In genomic region chr15:4100341-4100921, GRCm38 (mm10) we compare ENCODE assay signal across 25 mouse cellular contexts.
A peak's percentile ranks its signal among the peaks of the same experiment; 100 is the strongest.
DNase-seq lines count a peak whose midpoint lies in the region; ATAC-seq and TF ChIP-seq lines count a peak whose summit lies in the region.
"Had no signal": no experiment of that assay in that cellular context is flagged by ENCODE, and none has a peak within 500 bp of the region (broad histone marks: within the 10 kb centered on the region; RNA-seq: fewer than 3 reads in every experiment).

No protein-coding gene starts in this region.

- no peak for TF ChIP-seq POLR2A in olfactory bulb, adult 2 months (IDR thresholded peaks at IDR 0.05; ENCODE audit: insufficient read depth, low read depth, low read length)

- H3K4me1 ChIP-seq in forebrain, embryonic 15.5 days: no peaks in the 10 kb centered on the region
- H3K4me1 ChIP-seq in forebrain, embryonic 11.5 days (replicated peaks; ENCODE audit: control insufficient read depth, insufficient read depth, low read length): no peaks in the 10 kb centered on the region
- no peaks in the 10 kb centered on the region for H3K4me1 ChIP-seq in midbrain, embryonic 16.5 days (ENCODE audit: control insufficient read depth, insufficient read depth, low read length)
- no peaks in the 10 kb centered on the region for H3K4me1 ChIP-seq in midbrain, embryonic 11.5 days (ENCODE audit: control insufficient read depth, insufficient read depth, low read length)
- peaks cover 11% of the 10 kb centered on the region for H3K4me1 ChIP-seq in olfactory bulb, adult 2 months (ENCODE audit: control insufficient read depth, insufficient read depth, low read length)
- H3K4me1 ChIP-seq: embryonic facial prominence, embryonic 12.5 days; embryonic facial prominence, embryonic 15.5 days; hindbrain, embryonic 10.5 days; intestine, embryonic 15.5 days had no signal

- WGBS in forebrain, embryonic 15.5 days: 75% methylated on average over 10 of the region's 10 CpGs
- 93% methylated on average over 10 of the region's 10 CpGs for WGBS in forebrain, embryonic 11.5 days
- WGBS in midbrain, embryonic 16.5 days: 89% methylated on average over 10 of the region's 10 CpGs
- WGBS in midbrain, embryonic 11.5 days: 91% methylated on average over 10 of the region's 10 CpGs
- WGBS in olfactory bulb, adult 2 months: 33% methylated on average over 10 of the region's 10 CpGs

- H3K9me3 ChIP-seq in forebrain, embryonic 15.5 days: no peaks in the 10 kb centered on the region
- no peaks in the 10 kb centered on the region for H3K9me3 ChIP-seq in forebrain, embryonic 11.5 days (ENCODE audit: control insufficient read depth, low read length)
- no peaks in the 10 kb centered on the region for H3K9me3 ChIP-seq in midbrain, embryonic 16.5 days (replicated peaks; ENCODE audit: control insufficient read depth, low read length, poor library complexity, severe bottlenecking)
- H3K9me3 ChIP-seq in midbrain, embryonic 11.5 days (ENCODE audit: control insufficient read depth, low read length): no peaks in the 10 kb centered on the region
- H3K9me3 ChIP-seq: embryonic facial prominence, embryonic 12.5 days; embryonic facial prominence, embryonic 15.5 days; hindbrain, embryonic 10.5 days; hindbrain, embryonic 13.5 days; intestine, embryonic 15.5 days had no signal

- TF ChIP-seq CTCF in olfactory bulb, adult 2 months (IDR thresholded peaks at IDR 0.05; ENCODE audit: insufficient read depth, low read depth, low read length): no peak

- H3K9ac ChIP-seq in forebrain, embryonic 15.5 days (replicated peaks): no peak overlapping the region
- no peak overlapping the region for H3K9ac ChIP-seq in forebrain, embryonic 11.5 days (ENCODE audit: low read length)
- H3K9ac ChIP-seq in midbrain, embryonic 16.5 days (ENCODE audit: low read depth, low read length): no peak overlapping the region
- H3K9ac ChIP-seq in midbrain, embryonic 11.5 days (ENCODE audit: low read length): no peak overlapping the region
- H3K9ac ChIP-seq: embryonic facial prominence, embryonic 12.5 days; embryonic facial prominence, embryonic 15.5 days; hindbrain, embryonic 13.5 days; intestine, embryonic 15.5 days had no signal

- no peak overlapping the region for H3K27ac ChIP-seq in forebrain, embryonic 15.5 days (replicated peaks)
- no peak overlapping the region for H3K27ac ChIP-seq in forebrain, embryonic 11.5 days (ENCODE audit: low read depth, low read length)
- no peak overlapping the region for H3K27ac ChIP-seq in midbrain, embryonic 16.5 days (ENCODE audit: low read length)
- H3K27ac ChIP-seq in midbrain, embryonic 11.5 days (ENCODE audit: low read depth, low read length): no peak overlapping the region
- peak overlapping the region; percentile 86 for H3K27ac ChIP-seq in olfactory bulb, adult 2 months (ENCODE audit: insufficient read depth, low read depth, low read length)
- H3K27ac ChIP-seq: embryonic facial prominence, embryonic 12.5 days; embryonic facial prominence, embryonic 15.5 days; hindbrain, embryonic 10.5 days; hindbrain, embryonic 13.5 days; intestine, embryonic 15.5 days had no signal

- no peaks in the 10 kb centered on the region for H3K27me3 ChIP-seq in forebrain, embryonic 15.5 days
- no peaks in the 10 kb centered on the region for H3K27me3 ChIP-seq in forebrain, embryonic 11.5 days (ENCODE audit: control insufficient read depth, insufficient read depth, low read length)
- no peaks in the 10 kb centered on the region for H3K27me3 ChIP-seq in midbrain, embryonic 16.5 days (ENCODE audit: control insufficient read depth, insufficient read depth, low read depth, low read length)
- H3K27me3 ChIP-seq in midbrain, embryonic 11.5 days (ENCODE audit: control insufficient read depth, insufficient read depth, low read length): no peaks in the 10 kb centered on the region
- H3K27me3 ChIP-seq: embryonic facial prominence, embryonic 12.5 days; embryonic facial prominence, embryonic 15.5 days; hindbrain, embryonic 13.5 days; intestine, embryonic 15.5 days; Patski had no signal

- no peak overlapping the region for H3K4me3 ChIP-seq in forebrain, embryonic 15.5 days
- no peak overlapping the region for H3K4me3 ChIP-seq in forebrain, embryonic 11.5 days (ENCODE audit: low read depth, low read length)
- H3K4me3 ChIP-seq in midbrain, embryonic 16.5 days (ENCODE audit: low read depth, low read length): no peak overlapping the region
- no peak overlapping the region for H3K4me3 ChIP-seq in midbrain, embryonic 11.5 days (ENCODE audit: low read depth, low read length)
- H3K4me3 ChIP-seq in olfactory bulb, adult 2 months (ENCODE audit: insufficient read depth, low read depth, low read length): no peak overlapping the region
- H3K4me3 ChIP-seq: embryonic facial prominence, embryonic 12.5 days; embryonic facial prominence, embryonic 15.5 days; hindbrain, embryonic 10.5 days; hindbrain, embryonic 13.5 days; intestine, embryonic 15.5 days had no signal

- no peak for DNase-seq in cerebellum, adult 11-12 months
- DNase-seq in forebrain, embryonic 11.5 days (ENCODE audit: low spot score): no peak
- no peak for DNase-seq in midbrain, embryonic 11.5 days (ENCODE audit: low spot score, missing footprints)
- no peak for DNase-seq in urinary bladder, postnatal 25 days (ENCODE audit: low spot score)
- DNase-seq: adrenal gland, postnatal 10 days; adrenal gland, postnatal 36 days; cerebellum, adult 2 months; cerebellum, adult 9-11 months; cerebellum, postnatal 25 days; gastrocnemius, postnatal 36 days; heart, postnatal 36 days; kidney, adult 11 months; kidney, adult 8-10 months had no signal

- ATAC-seq in cerebellum, adult (ENCODE audit: insufficient number of reproducible peaks, low FRiP score, low TSS enrichment): 0 out of 2 replicates have a peak, but pooled peaks have one; percentile 40
- peak; percentile 66 for ATAC-seq in forebrain, embryonic 15.5 days (replicated peaks)
- ATAC-seq in forebrain, embryonic 11.5 days (replicated peaks; ENCODE audit: low FRiP score): no peak
- 0 out of 2 replicates have a peak, but pooled peaks have one; percentile 37 for ATAC-seq in midbrain, embryonic 16.5 days
- no peak for ATAC-seq in midbrain, embryonic 11.5 days (ENCODE audit: low FRiP score)
- ATAC-seq: hindbrain, embryonic 16.5 days; intestine, embryonic 15.5 days; Patski had no signal

- peaks cover 9% of the 10 kb centered on the region; the same call in 1 of the 2 replicates for H3K36me3 ChIP-seq in forebrain, embryonic 15.5 days
- no peaks in the 10 kb centered on the region for H3K36me3 ChIP-seq in forebrain, embryonic 11.5 days (ENCODE audit: control insufficient read depth, insufficient read depth, low read length)
- peaks cover 19% of the 10 kb centered on the region for H3K36me3 ChIP-seq in midbrain, embryonic 16.5 days (ENCODE audit: control insufficient read depth, insufficient read depth, low read length)
- H3K36me3 ChIP-seq in midbrain, embryonic 11.5 days (ENCODE audit: control insufficient read depth, insufficient read depth, low read length): peaks cover 4% of the 10 kb centered on the region; the same call in 1 of the 2 replicates

- no peak overlapping the region for H3K4me2 ChIP-seq in forebrain, embryonic 15.5 days (replicated peaks)
- no peak overlapping the region for H3K4me2 ChIP-seq in forebrain, embryonic 11.5 days (ENCODE audit: low read depth, low read length, severe bottlenecking)
- H3K4me2 ChIP-seq in midbrain, embryonic 16.5 days (ENCODE audit: low read length): no peak overlapping the region
- no peak overlapping the region for H3K4me2 ChIP-seq in midbrain, embryonic 11.5 days
- H3K4me2 ChIP-seq: embryonic facial prominence, embryonic 12.5 days; embryonic facial prominence, embryonic 15.5 days; heart, embryonic 11.5 days; hindbrain, embryonic 13.5 days; intestine, embryonic 15.5 days had no signal

Comparison
In these comparisons a context has a peak if more than half of its experiments do, and no peak if none do; other contexts are left out.
1. ATAC-seq: peak in cerebellum, adult (single experiment), forebrain, embryonic 15.5 days (single experiment) and midbrain, embryonic 16.5 days (single experiment); none in forebrain, embryonic 11.5 days (single experiment) and midbrain, embryonic 11.5 days (single experiment).